Mouse (Mus musculus) monocyte, adult 5-6 weeks (primary cell): ENCODE results near the gene Cnot10. TPM values are rescaled to one million over a fixed set of nuclear protein-coding genes. Genes with fewer than 3 reads are reported as not detected.

Experiments used
- ATAC-seq: fragments of 153-309, 156-312 bp; replicated peaks from 2 replicates; pipeline ENCODE4 v1.8.0; 2017; ENCODE audit warnings: mild to moderate bottlenecking; ENCODE audit not compliant: low TSS enrichment, insufficient number of reproducible peaks, severe bottlenecking, poor library complexity, low FRiP score
- total RNA-seq: library from RNA; stranded (forward); fragments of 200-1000, 200-491, 200-594 nt; gene quantifications from 3 replicates; pipeline ENCODE4 v1.2.3, GENCODE M21; 2017

The Cnot10 gene
- total RNA-seq, 1 experiment from 2014 or later = 32.0 TPM

- no peak for ATAC-seq
Measured at GRCm38 (mm10) chr9:114603876-114604540, 36.0 kb downstream of the Cnot10 start.

DNA sequence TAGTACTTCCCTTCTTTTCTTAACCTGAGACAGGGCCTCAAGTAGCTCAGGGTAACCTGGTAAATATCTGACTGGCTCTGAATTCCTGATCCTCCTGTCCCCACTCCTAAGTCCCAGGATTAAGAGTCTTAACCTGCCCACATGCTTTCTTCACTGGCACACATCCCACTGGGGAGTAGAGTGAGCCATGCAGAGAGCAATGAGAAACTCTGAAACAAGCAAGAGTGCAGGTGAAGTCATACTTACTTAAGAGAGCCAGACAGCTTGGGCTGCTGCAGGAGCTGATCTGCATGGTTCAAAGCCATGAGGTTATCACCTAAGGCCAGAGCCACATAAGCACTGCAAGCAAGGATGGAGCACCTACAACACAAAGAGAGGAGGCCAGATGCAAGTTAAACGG is 38.9 kb downstream of the Cnot10 start:
- no peak for ATAC-seq

- ATAC-seq = no peak
Measured at GRCm38 (mm10) chr9:114585017-114585345, 55.0 kb downstream of the Cnot10 start.

- no peak for ATAC-seq
Measured at GRCm38 (mm10) chr9:114584183-114585016, 55.6 kb downstream of the Cnot10 start.

DNA sequence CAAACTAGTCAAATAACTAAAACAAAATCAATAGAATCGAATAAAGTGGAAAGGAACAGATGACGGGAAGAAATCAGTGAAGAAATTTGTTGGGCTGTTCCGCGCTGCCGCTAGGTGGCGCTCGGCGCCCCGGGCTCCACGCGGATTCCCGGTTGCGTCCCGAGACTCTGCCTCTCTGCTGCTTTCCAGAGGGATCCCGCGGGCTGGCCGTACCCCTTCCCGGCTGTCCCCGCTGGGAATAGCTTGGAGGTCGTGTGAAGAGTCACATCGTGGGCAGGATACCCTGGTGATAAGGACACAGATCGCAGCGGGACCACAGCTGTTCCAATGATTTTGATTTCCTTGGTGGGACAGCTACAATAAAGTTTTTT is 56.2 kb downstream of the Cnot10 start:
- ATAC-seq = no peak; the same call in 1 of the 2 replicates

GRCm38 (mm10) chr9:114578646-114579045 is 61.3 kb downstream of the Cnot10 start:
- ATAC-seq = no peak

DNA sequence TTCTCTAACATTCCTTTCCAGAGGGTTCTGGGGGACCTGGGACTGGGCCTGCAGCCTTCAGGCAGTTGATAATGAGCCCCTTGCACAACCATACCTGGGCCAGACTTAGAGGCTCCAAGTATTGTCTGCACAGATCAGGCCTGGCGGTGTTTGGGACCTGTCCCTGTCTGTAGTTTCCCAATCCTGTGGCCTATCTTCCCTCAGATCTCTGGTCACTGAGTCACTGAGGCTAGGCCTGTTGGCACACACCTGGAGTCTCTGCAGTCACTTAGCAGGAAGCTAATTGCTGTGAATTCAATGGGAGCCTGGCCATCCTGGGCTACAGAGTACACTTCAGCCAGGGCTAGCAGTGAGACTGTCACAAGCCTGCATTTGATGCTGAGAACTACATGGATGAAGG is 64.0 kb downstream of the Cnot10 start:
- ATAC-seq = no peak

DNA sequence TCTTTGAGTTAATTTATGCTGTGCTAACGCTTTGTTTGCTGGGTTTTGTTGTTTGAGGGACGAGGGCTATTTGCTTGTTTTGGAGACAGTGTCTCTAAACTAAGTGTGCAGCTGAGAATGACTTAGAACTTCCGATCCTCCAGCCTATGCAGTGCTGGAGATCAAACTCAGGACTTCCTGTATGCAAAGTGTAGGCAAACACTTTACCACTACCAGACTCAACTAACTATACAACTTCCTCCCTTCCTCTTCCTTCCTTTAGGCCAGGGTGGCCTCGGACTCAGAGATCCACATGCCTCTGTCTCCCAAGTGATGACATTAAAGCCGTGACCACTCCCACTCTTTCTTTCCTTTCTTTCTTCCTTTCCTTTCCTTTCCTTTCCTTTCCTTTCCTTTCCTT is 66.5 kb downstream of the Cnot10 start:
- no peak for ATAC-seq

DNA sequence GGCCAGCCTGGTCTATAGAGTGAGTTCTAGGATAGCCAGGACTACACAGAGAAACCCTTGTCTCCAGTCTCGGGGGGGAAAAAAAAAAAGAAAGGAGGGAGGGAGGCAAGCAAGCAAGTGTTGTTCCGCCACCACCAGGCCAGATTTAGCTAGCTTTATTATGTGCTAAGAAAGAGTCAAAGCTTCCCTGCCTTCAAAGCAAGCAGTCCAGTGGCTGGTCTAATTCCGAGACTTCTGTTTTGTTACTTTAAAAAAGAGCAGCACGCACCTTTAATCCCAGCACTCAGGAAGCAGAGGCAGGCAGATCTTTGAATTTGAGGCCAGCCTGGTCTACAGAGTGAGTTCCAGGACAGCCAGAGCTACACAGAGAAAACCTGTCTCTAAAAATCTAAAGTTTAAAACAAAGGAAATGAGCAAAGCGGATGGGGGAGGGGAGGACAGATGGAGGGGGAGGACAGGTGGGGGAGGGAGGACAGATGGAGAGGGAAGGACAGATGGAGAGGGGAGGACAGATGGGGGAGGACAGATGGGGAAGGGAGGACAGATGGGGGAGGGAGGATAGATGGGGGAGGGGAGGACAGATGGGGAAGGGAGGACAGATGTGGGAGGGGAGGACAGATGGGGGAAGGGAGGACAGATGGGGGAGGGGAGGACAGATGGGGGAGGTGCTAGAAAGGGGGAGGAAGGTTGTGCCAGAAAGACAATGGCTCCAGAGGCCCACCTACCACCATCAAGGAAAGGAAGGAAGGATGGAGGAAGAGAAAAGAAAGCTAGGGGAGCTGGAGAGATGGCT is 71.1 kb downstream of the Cnot10 start:
- ATAC-seq = no peak

DNA sequence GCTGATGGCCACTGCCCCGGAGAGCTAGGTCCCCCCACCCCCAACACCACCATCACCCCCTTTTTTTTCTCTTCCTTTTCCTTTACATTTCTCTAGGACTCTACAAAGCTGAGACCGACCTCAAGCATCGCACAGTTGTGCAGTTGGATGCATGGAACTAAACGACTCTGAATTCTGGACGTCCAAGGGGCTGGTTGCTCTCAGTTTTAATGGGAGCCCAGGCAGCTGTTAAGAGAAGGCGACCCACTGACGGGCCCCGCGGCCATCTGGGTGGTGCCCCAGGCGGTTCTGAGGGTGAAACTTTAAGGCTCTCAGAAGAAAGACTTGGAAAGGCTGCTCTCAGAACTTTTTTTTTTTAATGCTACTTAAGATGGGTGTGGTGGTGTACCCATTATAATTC is 75.3 kb downstream of the Cnot10 start:
- no peak for ATAC-seq

DNA sequence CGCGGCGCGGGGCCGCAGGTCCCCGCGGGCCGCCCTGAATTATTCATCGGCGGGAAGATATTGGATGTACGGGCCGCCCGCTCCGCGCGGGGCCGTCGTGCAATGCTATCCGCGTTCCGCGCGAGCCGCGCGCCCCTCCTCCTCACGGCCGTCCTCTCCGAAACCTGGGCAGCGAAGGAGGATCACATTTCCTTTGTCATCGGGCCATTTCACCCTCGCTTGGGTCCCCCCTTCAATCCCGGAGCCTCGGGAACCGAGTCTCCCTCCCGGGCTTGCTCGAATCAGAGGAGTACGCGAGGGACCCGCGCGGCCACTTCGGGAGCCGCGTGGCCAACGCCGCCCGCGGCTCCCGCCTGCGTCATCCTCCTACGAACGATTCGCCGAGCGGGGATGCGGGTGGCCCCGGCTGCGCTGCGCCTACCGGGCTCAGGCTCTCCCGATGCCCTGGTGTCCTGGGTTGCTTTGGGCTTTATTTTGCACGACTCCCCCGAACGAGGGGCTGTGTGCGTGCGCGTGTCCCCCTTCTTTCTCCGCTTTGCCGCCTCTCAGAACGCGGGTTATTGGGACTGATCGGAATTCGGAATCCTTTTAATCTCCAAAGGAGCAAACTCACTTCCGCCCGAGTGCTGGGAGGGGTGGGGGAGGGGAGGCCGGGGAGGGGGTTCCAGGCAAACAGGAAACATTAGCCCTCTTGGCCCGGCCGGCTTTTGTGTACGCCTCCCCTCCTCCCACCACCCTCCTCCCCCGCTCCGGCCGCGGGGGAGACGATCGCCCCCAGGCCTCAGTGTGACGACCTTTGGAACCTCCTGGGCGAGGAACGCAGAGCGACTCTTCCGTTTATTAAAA is 76.0 kb downstream of the Cnot10 start, which contains the start of gene Trim71:
TSS of gene Trim71 (minus strand) at position 609 of the 846 bp plus-strand sequence.
- ATAC-seq = no peak

GRCm38 (mm10) chr9:114562919-114563751 is 76.8 kb downstream of the Cnot10 start:
- ATAC-seq = no peak

- no peak for ATAC-seq
Measured at GRCm38 (mm10) chr9:114562031-114562918, 77.7 kb downstream of the Cnot10 start.

GRCm38 (mm10) chr9:114561671-114561971 is 78.4 kb downstream of the Cnot10 start:
- ATAC-seq = no peak

- ATAC-seq = no peak
Measured at GRCm38 (mm10) chr9:114560771-114561670, 79.0 kb downstream of the Cnot10 start.

DNA sequence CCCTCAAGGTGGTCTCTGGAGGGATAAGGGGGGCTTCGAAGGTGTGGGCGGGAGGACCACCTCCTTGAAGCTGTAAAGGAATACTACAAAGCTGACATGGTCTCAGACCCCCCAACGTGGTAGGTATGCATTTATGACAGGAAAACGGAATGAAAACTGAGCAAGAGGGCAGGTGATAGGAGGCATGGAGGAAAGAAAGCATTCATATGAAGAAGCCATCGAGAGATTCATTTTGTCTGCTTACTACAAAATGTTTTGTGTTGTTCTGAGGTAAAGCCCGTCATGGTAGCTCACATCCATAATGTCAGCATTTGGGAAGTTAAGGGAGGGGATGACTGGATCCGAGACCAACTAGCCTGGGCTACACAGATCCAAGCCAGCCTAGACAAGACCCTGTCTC is 79.8 kb downstream of the Cnot10 start:
- ATAC-seq = no peak
